Mouse (Mus musculus) kidney, postnatal 0 days (tissue): Measurements from ENCODE around the gene Nfkb1. TPM values are rescaled to one million over a fixed set of nuclear protein-coding genes. Genes with fewer than 3 reads are reported as not detected.
A peak's percentile ranks its signal among the peaks of the same experiment; 100 is the strongest.

Source experiments
- ATAC-seq: fragments of 200-750 bp; cut with Nextera tagmentation; replicated peaks from 2 replicates; pipeline ENCODE4 v1.8.0; 2017; ENCODE audit warnings: low read depth, moderate number of reproducible peaks, moderate TSS enrichment, moderate library complexity; ENCODE audit not compliant: low FRiP score
- DNase-seq: peaks from one replicate; pipeline ENCODE4 v3.0.0-alpha.2; 2016; ENCODE audit warnings: low spot score
- H3K27ac ChIP-seq: fragments of 300-500 bp; sonication (generic); 2 replicates; pipeline ENCODE4 v1.5.1; 2014; ENCODE audit warnings: mild to moderate bottlenecking
- H3K27me3 ChIP-seq: fragments of 300-500 bp; sonication (generic); 2 replicates; pipeline ENCODE4 v1.6.1; 2014; ENCODE audit warnings: low read length, mixed read lengths; ENCODE audit not compliant: insufficient read depth
- H3K36me3 ChIP-seq: fragments of 300-500 bp; sonication (generic); 2 replicates; pipeline ENCODE4 v1.6.1; 2014; ENCODE audit warnings: low read length, mixed read lengths; ENCODE audit not compliant: insufficient read depth
- H3K4me1 ChIP-seq: fragments of 300-500 bp; sonication (generic); replicated peaks from 2 replicates; pipeline ENCODE4 v1.6.1; 2014; ENCODE audit warnings: antibody characterized with exemption, low read length, mixed read lengths; ENCODE audit not compliant: insufficient read depth
- H3K4me2 ChIP-seq: fragments of 300-500 bp; sonication (generic); 2 replicates; pipeline ENCODE4 v1.6.1; 2014; ENCODE audit warnings: mild to moderate bottlenecking, low read length, moderate library complexity, mixed read lengths
- H3K4me3 ChIP-seq: fragments of 300-500 bp; sonication (generic); replicated peaks from 2 replicates; pipeline ENCODE4 v1.5.1; 2014; ENCODE audit warnings: low read depth, low read length
- H3K9ac ChIP-seq: fragments of 300-500 bp; sonication (generic); 2 replicates; pipeline ENCODE4 v1.6.1; 2014; ENCODE audit warnings: low read depth, low read length
- H3K9me3 ChIP-seq: fragments of 300-500 bp; sonication (generic); replicated peaks from 2 replicates; pipeline ENCODE4 v1.6.1; 2016; ENCODE audit warnings: low read length, inconsistent platforms, mixed read lengths
- CTCF ChIP-seq: IDR thresholded peaks from 2 replicates; pipeline ENCODE4 v1.5.1; 2016; ENCODE audit warnings: antibody characterized with exemption, low read depth, mild to moderate bottlenecking, moderate library complexity
- WGBS: fragments of 180-500 bp; shearing (Covaris S2); extraction: QIAGEN DNeasy Blood & Tissue Kit; methylation state at CpG from one replicate; pipeline ENCODE4 v1.1.7; 2014; 5-methylcytosine and 5-hydroxymethylcytosine counted together
- polyA plus RNA-seq: library from polyadenylated mRNA; unstranded; fragments of >200 nt; fragmentation: Nextera tagmentation; extraction: Ambion mirVana; gene quantifications from 2 replicates; pipeline ENCODE4 v1.2.1, GENCODE M21; 2015

The Nfkb1 gene
- polyA plus RNA-seq, 1 experiment from 2014 or later = 19.3 TPM

DNA sequence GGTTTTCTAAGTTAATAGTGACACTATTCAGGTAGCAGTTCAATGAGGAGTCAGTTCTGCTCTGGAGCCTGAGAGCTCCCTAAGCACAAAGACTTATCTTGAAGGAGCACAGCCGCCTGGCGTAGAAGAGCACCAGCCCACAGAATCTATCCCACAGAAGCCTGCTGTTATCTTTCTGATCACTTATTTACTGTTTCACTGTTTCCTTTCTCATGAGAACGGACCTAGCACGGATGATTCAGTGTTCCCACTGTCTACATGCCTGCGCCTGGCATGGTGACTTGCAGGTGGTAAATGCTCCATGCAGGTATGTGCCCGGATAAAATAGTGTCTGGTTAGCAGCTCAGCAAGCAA lies 27.8 kb upstream of the Nfkb1 start:
- no peak overlapping the region for H3K9ac ChIP-seq
- no peak for TF ChIP-seq CTCF
- H3K4me3 ChIP-seq = no peak overlapping the region
- ATAC-seq = no peak
- H3K9me3 ChIP-seq = no peaks in the 10 kb centered on the region
- DNase-seq = no peak
- no peaks in the 10 kb centered on the region for H3K27me3 ChIP-seq
- no peaks in the 10 kb centered on the region for H3K36me3 ChIP-seq
- H3K27ac ChIP-seq = no peak overlapping the region
- H3K4me1 ChIP-seq = no peaks in the 10 kb centered on the region
- WGBS = 76% methylated on average over 6 of the region's 6 CpGs
- H3K4me2 ChIP-seq = 0 out of 2 replicates have a peak overlapping the region, but pooled peaks have one; percentile 7

DNA sequence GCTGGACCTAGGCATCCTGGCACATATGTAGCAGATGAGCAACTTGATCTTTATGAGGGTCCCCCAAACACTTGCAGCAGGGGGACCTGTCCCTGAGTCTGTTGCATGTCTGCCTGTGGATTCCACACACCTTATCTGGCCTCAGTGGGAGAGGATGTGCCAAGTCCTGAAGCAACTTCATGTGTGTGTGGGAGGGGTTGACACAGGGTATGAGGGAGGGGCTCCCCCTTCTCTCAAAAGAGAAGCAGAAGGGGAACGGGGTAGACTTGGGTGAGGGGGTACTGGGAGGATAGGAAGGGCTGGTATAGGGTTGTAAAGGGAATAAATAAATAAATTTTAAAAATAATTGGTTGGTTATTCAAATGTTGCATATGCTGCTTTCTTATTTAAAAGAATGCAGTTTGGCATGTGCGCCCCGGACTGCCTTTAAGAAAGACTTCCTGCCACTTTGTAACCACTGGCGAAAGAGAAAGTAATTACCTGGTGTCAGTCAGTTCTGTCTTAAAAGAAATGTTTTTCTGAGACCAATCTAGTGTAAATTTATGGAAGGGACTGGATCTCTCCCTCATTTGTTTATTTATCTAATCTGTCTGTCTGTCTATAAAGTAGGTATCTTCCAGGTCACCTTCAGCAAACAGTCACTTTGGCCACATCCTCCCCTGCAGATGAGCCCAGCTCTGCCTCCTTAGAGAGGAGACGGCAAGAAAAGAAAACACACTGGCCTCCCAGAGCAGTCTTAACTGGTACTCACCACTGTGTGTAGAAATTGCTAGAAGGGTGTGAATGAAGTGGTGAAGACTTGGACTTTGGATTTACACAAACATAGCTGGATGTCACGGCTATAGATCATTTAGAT lies 27.2 kb upstream of the Nfkb1 start:
- Histone ChIP-seq H3K27ac (no peak overlapping the region), H3K4me3 (no peak overlapping the region), H3K36me3 (no peaks in the 10 kb centered on the region), H3K9ac (no peak overlapping the region), H3K4me2 (peak overlapping the region; percentile 7; the same call in 1 of the 2 replicates), H3K4me1 (no peaks in the 10 kb centered on the region), H3K9me3 (no peaks in the 10 kb centered on the region), H3K27me3 (no peaks in the 10 kb centered on the region)
- ATAC-seq = no peak
- no peak for DNase-seq
- no peak for TF ChIP-seq CTCF
- WGBS = 39% methylated on average over 6 of the region's 6 CpGs

DNA sequence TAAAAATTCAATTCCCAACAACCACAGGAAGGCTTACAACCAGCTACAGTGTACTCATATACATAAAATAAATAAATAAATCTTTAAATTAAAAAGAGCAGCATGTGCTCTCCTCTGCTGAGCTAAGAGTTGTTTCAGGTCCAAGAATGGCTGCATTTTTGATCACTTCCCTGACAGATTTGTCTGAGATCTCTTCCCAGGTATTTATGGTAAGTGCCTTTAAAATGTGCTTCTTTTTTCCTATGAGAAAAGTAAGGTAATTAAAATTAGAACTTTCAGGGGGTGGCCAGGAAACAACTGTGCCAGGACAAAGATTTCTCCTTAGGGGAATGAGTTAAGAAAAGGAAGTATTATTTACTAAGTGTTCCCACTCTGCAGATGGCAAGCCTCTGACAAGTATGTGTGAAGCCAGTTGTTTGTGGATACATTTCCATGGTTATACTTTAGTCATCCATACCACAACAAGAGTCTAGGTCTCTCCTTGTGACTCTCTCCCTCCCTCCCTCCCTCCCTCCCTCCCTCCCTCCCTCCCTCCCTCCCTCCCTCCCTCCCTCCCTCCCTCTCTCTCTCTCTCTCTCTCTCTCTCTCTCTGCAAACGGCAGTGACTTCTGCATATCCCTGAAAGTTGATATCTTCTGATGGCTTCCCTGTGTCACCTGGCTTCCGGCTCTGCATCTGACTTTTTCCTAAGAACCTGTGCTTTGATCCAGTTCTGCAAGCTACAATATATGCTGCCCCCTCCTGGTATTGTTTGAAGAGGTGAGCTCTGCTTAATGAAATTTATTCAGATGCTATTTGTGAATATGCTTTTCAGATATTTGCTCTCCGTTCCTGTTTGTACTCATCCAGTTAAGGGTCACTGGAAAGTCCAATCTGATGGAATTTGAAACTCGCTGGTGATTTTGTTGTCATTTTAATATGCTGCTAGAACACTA lies 21.9 kb upstream of the Nfkb1 start:
- Histone ChIP-seq H3K36me3 (no peaks in the 10 kb centered on the region), H3K9me3 (no peaks in the 10 kb centered on the region), H3K9ac (no peak overlapping the region), H3K4me2 (no peak overlapping the region), H3K4me1 (no peaks in the 10 kb centered on the region), H3K4me3 (no peak overlapping the region), H3K27me3 (no peaks in the 10 kb centered on the region), H3K27ac (no peak overlapping the region)
- peak; percentile 71 for TF ChIP-seq CTCF
- DNase-seq (peak; percentile 80), ATAC-seq (no peak)
- WGBS = 23% methylated on average over 4 of the region's 4 CpGs

DNA sequence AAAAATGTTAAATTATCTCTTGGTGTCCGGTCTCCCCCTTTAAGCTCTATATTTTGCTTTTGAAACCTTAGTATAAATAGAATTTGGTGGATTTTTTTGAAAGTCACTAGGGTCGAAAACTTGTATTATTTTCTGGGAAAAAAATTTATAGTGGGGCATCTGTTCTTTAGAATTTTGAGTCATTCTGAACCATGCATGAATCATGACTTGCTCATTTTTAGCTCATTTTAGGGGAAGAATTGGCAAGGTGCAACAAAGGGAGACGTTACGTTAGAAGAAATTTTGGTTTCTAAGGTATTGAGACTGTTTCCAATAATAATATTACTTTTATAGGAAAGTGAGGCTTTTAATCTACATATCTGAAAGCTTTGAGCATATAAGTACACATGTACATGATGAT lies 20.3 kb upstream of the Nfkb1 start:
- DNase-seq = no peak
- Histone ChIP-seq H3K4me1 (no peaks in the 10 kb centered on the region), H3K9me3 (no peaks in the 10 kb centered on the region), H3K4me3 (no peak overlapping the region), H3K4me2 (no peak overlapping the region), H3K27ac (no peak overlapping the region), H3K9ac (no peak overlapping the region), H3K27me3 (no peaks in the 10 kb centered on the region), H3K36me3 (no peaks in the 10 kb centered on the region)
- 89% methylated on average over 4 of the region's 4 CpGs for WGBS
- no peak for TF ChIP-seq CTCF
- no peak for ATAC-seq

DNA sequence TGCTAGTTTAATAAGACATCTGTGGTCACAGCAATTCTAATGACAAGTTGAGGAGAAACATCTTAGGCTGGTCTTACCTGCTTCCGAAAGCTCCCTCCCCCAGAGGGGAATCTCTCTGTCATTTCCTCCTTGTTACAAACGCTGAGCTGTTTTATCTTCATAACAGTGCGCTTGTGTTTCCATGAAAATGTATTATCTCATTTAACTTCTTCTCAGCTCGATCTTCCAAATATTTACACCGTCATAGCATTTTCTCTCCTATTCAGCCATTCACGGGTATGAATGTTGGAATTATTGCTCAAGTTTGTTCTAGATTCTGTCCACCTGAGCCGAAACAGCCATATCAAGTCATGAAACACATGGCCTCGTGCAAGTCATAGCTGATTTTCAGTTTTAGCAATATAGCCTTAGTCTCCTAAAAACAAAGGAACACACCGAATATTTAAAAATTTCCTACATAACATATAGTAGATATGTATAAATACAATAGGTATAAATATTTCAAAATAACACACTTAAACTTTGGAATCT lies 19.8 kb upstream of the Nfkb1 start:
- no peak overlapping the region for H3K9ac ChIP-seq
- TF ChIP-seq CTCF = no peak
- ATAC-seq (no peak), DNase-seq (no peak)
- no peak overlapping the region for H3K27ac ChIP-seq
- H3K27me3 ChIP-seq = no peaks in the 10 kb centered on the region
- no peaks in the 10 kb centered on the region for H3K4me1 ChIP-seq
- no peak overlapping the region for H3K4me3 ChIP-seq
- H3K36me3 ChIP-seq = no peaks in the 10 kb centered on the region
- no peak overlapping the region for H3K4me2 ChIP-seq
- WGBS = 92% methylated on average over 9 of the region's 9 CpGs
- H3K9me3 ChIP-seq = no peaks in the 10 kb centered on the region

DNA sequence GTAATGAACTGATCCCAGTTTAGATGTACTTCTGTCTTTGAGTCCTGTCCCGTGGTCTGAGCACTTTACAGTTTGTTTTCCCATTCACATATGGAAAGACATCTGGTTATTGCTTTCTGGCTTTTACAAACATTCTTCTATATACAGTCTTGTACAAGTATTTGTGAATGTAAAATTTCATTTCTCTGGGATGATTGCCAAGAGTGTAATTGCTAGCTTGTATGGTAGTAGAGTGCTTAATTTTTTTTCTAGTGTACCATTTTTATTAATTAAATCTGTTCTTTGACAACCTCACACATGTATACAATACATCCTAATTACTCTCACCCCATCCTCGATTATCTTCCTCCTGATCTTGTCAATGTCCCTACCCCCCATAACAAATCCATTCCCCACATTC lies 12.0 kb upstream of the Nfkb1 start:
- no peak for ATAC-seq
- no peaks in the 10 kb centered on the region for H3K9me3 ChIP-seq
- no peaks in the 10 kb centered on the region for H3K36me3 ChIP-seq
- DNase-seq = no peak
- no peak overlapping the region for H3K9ac ChIP-seq
- H3K4me3 ChIP-seq = no peak overlapping the region
- TF ChIP-seq CTCF = no peak
- 58% methylated on average over 2 of the region's 2 CpGs for WGBS
- H3K27me3 ChIP-seq = no peaks in the 10 kb centered on the region
- no peak overlapping the region for H3K4me2 ChIP-seq
- no peak overlapping the region for H3K27ac ChIP-seq
- no peaks in the 10 kb centered on the region for H3K4me1 ChIP-seq
